Mouse (Mus musculus): ENCODE data around the gene Pold2. TPM values are rescaled to one million over a fixed set of nuclear protein-coding genes. Genes with fewer than 3 reads are reported as not detected.

The Pold2 gene
- polyA plus RNA-seq, 1 experiment from 2014 or later, result 155 TPM

DNA sequence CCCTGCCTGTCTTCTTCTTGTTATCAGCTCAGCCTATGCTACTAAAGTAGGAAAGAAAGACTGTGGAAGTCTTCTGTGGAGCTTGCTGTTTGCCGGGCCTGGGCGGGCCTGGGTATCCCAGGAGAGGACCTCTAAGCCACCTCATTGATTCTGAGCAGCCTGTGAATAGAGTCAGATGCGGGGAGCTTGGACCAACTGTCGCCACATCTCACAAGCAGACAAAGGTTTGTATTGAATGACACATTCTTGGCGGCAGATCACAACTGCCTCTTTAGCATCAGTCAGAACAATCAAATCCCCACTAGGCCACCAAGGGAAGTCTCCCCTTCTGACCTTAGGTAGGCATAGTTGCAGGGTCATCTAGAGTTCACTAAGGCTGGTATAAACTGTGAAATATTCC is 9.2 kb upstream of the Pold2 start:
- Histone ChIP-seq H3K4me1 (ENCODE audit: insufficient read depth, low read length) (peaks cover 14% of the 10 kb centered on the region), H3K4me3 (ENCODE audit: low read length) (no peak overlapping the region), H3K9me3 (ENCODE audit: low read length) (no peaks in the 10 kb centered on the region), H3K36me3 (ENCODE audit: insufficient read depth, low read length) (no peaks in the 10 kb centered on the region), H3K27me3 (ENCODE audit: insufficient read depth, low read length) (no peaks in the 10 kb centered on the region), H3K27ac (ENCODE audit: low read length) (no peak overlapping the region), H3K4me2 (replicated peaks; ENCODE audit: low read depth, low read length) (no peak overlapping the region), H3K9ac (replicated peaks; ENCODE audit: low read length) (no peak overlapping the region)
- ATAC-seq (ENCODE audit: low FRiP score, low TSS enrichment), result no peak
- WGBS, result 77% methylated on average over 5 of the region's 5 CpGs

DNA sequence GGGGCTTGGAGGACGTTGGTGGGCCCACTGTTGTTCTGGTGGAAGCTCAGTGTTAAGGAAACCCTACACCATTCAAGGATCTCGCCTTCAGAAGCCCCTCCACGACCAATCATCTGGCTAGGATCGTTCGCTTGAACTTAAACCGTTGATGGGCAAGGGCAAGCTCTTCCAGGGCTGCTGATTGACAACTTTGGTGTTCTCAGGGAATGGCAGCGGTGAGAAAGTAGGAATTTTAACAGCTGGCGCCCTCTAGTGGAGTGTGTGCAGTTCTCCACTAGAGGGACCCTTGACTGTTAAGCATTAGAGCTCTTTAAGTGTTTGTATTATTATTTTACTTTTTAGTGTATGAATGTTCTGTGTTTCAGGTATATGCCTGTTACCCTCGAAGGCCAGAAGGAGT is 8.1 kb upstream of the Pold2 start:
- 16% methylated on average over 9 of the region's 9 CpGs for WGBS
- peak; percentile 40; the same call in 1 of the 2 replicates for ATAC-seq (ENCODE audit: low FRiP score, low TSS enrichment)
- no peak overlapping the region for H3K4me2 ChIP-seq (replicated peaks; ENCODE audit: low read depth, low read length)

DNA sequence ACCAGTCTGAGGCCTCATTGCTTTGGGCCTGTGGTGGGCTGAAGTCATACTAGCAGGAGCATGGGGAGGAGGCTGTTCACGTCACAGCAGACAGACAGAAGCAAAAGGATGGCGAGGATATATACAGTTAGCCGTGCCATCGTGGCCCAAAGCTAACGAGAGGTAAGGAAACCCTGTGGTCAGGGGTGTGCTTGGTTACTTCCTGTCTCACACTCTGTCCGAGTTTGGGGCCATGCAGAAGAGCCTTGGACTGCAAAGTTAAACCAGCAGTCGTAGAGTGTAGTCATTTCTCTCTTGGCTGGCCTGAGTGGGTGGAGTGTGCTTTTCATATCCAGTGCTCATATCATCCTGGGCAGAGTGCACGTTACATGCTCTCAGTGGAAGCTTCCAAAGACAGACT is 4.4 kb upstream of the Pold2 start:
- H3K9me3 ChIP-seq (ENCODE audit: low read length), result 0 out of 2 replicates have a peak, but pooled peaks cover 3% of the 10 kb centered on the region
- ATAC-seq (ENCODE audit: low FRiP score, low TSS enrichment), result no peak
- H3K27me3 ChIP-seq (ENCODE audit: insufficient read depth, low read length), result no peaks in the 10 kb centered on the region
- H3K36me3 ChIP-seq (ENCODE audit: insufficient read depth, low read length), result no peaks in the 10 kb centered on the region
- H3K4me2 ChIP-seq (replicated peaks; ENCODE audit: low read depth, low read length), result no peak overlapping the region
- no peak overlapping the region for H3K4me3 ChIP-seq (ENCODE audit: low read length)
- no peak overlapping the region for H3K9ac ChIP-seq (replicated peaks; ENCODE audit: low read length)
- WGBS, result 68% methylated on average over 8 of the region's 8 CpGs
- no peak overlapping the region for H3K27ac ChIP-seq (ENCODE audit: low read length)
- peaks cover 8% of the 10 kb centered on the region; the same call in 1 of the 2 replicates for H3K4me1 ChIP-seq (ENCODE audit: insufficient read depth, low read length)

More for the DNA sequence above, 8.1 kb upstream of the Pold2 start:
- Histone ChIP-seq H3K9ac (replicated peaks; ENCODE audit: low read length) (no peak overlapping the region), H3K4me3 (ENCODE audit: low read length) (no peak overlapping the region), H3K36me3 (ENCODE audit: insufficient read depth, low read length) (no peaks in the 10 kb centered on the region), H3K9me3 (ENCODE audit: low read length) (no peaks in the 10 kb centered on the region), H3K4me1 (ENCODE audit: insufficient read depth, low read length) (peaks cover 3% of the 10 kb centered on the region; the same call in 1 of the 2 replicates), H3K27me3 (ENCODE audit: insufficient read depth, low read length) (no peaks in the 10 kb centered on the region), H3K27ac (ENCODE audit: low read length) (no peak overlapping the region)

DNA sequence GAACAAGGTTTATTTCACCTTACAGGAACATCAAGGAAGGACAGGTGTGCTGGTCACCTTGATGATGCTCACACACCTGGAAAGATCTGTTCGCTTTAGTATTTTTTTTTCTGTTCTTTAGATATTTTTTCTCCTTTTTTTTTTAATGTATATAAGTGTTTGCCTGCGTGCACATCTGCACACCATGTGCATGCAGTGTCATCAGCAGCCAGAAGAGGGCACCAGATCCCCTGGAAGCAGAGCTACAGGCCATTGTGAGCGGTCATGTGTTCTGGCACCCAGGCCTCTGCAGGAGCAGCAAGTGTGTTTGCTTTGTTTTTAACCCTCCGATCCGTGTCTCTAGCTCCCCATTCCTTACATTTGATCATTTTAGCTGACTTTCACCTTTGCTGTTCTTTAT is 1.8 kb upstream of the Pold2 start:
- H3K9ac ChIP-seq (replicated peaks; ENCODE audit: low read length), result no peak overlapping the region
- H3K27ac ChIP-seq (ENCODE audit: low read length), result no peak overlapping the region
- H3K36me3 ChIP-seq (ENCODE audit: insufficient read depth, low read length), result peaks cover 7% of the 10 kb centered on the region; the same call in 1 of the 2 replicates
- no peaks in the 10 kb centered on the region for H3K27me3 ChIP-seq (ENCODE audit: insufficient read depth, low read length)
- H3K9me3 ChIP-seq (ENCODE audit: low read length), result 0 out of 2 replicates have a peak, but pooled peaks cover 3% of the 10 kb centered on the region
- ATAC-seq (ENCODE audit: low FRiP score, low TSS enrichment), result no peak
- 71% methylated on average over 5 of the region's 5 CpGs for WGBS
- H3K4me3 ChIP-seq (ENCODE audit: low read length), result no peak overlapping the region
- H3K4me2 ChIP-seq (replicated peaks; ENCODE audit: low read depth, low read length), result no peak overlapping the region
- H3K4me1 ChIP-seq (ENCODE audit: insufficient read depth, low read length), result peaks cover 21% of the 10 kb centered on the region

DNA sequence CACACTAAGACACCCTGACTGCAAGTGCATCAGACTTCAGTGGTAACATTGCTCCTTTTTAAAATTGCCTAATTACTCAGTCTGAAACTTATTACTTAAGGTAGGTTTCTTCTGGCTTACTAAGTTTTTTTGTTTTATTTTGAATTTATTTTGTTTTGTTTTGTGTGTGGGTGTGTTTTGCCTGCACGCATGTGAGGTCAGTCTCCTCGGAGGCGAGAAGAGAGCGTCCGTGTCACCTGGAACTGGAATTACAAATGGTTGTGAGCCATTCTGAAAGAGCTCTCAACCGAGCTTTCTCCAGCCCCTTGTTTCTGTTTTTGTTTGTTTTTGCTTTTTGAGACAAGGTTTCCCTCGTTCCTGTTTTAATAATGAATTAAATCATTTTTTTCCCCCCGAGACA is 569 bp upstream of the Pold2 start:
- 27% methylated on average over 8 of the region's 8 CpGs for WGBS
- Histone ChIP-seq H3K27ac (ENCODE audit: low read length) (peak overlapping the region; percentile 90), H3K9me3 (ENCODE audit: low read length) (0 out of 2 replicates have a peak, but pooled peaks cover 3% of the 10 kb centered on the region), H3K36me3 (ENCODE audit: insufficient read depth, low read length) (peaks cover 19% of the 10 kb centered on the region), H3K9ac (replicated peaks; ENCODE audit: low read length) (peak overlapping the region; percentile 71), H3K4me2 (replicated peaks; ENCODE audit: low read depth, low read length) (peak overlapping the region; percentile 65), H3K4me3 (ENCODE audit: low read length) (peak overlapping the region; percentile 69), H3K27me3 (ENCODE audit: insufficient read depth, low read length) (no peaks in the 10 kb centered on the region), H3K4me1 (ENCODE audit: insufficient read depth, low read length) (peaks cover 21% of the 10 kb centered on the region)
- ATAC-seq (ENCODE audit: low FRiP score, low TSS enrichment), result no peak

DNA sequence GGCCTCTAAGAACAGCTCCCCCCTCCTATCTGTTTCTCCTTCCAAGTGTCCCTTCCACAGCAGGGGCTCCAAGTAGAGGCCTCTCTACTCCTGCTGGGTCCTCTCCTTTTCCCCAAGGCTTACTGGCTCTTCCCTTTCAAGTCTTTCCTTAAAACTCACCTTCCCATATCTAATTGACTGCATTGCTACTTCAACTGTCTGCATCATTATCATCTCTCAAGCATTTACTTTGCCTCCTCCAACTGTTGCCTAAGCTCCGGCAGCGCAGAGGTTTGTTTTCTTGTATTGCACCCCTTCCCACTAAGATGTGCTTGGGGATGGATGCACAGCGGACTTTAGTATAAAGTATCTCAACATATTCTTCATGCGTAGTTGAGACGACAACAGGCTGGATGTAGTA is 671 bp downstream of the Pold2 start:
- no peak for ATAC-seq (ENCODE audit: low FRiP score, low TSS enrichment)
- Histone ChIP-seq H3K9ac (replicated peaks; ENCODE audit: low read length) (peak overlapping the region; percentile 73), H3K9me3 (ENCODE audit: low read length) (0 out of 2 replicates have a peak, but pooled peaks cover 3% of the 10 kb centered on the region), H3K4me3 (ENCODE audit: low read length) (peak overlapping the region; percentile 69), H3K4me2 (replicated peaks; ENCODE audit: low read depth, low read length) (peak overlapping the region; percentile 65), H3K27me3 (ENCODE audit: insufficient read depth, low read length) (no peaks in the 10 kb centered on the region), H3K36me3 (ENCODE audit: insufficient read depth, low read length) (peaks cover 31% of the 10 kb centered on the region), H3K27ac (ENCODE audit: low read length) (peak overlapping the region; percentile 31; the same call in 1 of the 2 replicates), H3K4me1 (ENCODE audit: insufficient read depth, low read length) (peaks cover 21% of the 10 kb centered on the region)
- 4% methylated on average over 5 of the region's 5 CpGs for WGBS

DNA sequence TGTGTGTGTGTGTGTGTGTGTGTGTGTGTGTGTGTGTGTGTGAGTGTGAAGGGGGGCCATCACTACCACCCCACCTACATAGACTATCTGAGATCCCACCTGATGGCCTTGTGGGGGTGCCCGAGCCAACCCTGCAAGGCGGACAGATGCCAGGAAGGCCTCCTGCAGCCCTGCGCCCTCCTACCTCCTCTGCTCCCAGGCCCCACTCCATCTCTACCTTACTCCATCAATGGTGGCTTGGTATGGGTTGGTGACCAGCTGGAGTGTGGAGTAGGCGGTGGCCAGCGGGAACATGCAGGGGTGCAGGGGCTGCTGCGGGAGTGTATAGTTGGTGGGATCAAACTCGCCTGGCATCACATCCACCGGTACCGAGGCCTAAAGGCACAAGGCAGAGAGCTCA is 4.9 kb downstream of the Pold2 start:
- Histone ChIP-seq H3K27me3 (ENCODE audit: insufficient read depth, low read length) (no peaks in the 10 kb centered on the region), H3K27ac (ENCODE audit: low read length) (no peak overlapping the region), H3K4me1 (ENCODE audit: insufficient read depth, low read length) (peaks cover 13% of the 10 kb centered on the region), H3K9me3 (ENCODE audit: low read length) (no peaks in the 10 kb centered on the region), H3K4me2 (replicated peaks; ENCODE audit: low read depth, low read length) (no peak overlapping the region), H3K9ac (replicated peaks; ENCODE audit: low read length) (no peak overlapping the region), H3K4me3 (ENCODE audit: low read length) (no peak overlapping the region), H3K36me3 (ENCODE audit: insufficient read depth, low read length) (peaks cover 57% of the 10 kb centered on the region)
- 93% methylated on average over 9 of the region's 9 CpGs for WGBS
- ATAC-seq (ENCODE audit: low FRiP score, low TSS enrichment), result no peak

DNA sequence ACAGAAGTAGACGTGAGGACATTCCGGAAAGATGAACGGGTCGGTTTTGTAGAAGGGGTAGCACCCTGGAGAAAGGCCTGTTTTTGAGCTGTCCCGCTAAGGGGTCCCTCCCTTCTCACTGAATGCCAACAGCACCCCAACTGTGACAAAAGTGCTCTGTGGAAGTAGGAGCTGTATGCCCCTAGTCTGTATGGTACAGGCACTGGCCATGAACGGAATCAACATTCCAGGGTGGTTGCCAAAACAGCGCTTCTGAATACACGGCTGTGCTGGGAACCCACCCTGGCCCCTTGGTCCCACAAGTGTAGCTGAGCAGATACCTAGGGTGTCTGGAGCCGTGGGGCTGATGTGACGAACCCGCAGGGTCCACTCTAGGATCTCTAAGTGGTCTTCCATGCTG is 5.4 kb downstream of the Pold2 start:
- H3K9ac ChIP-seq (replicated peaks; ENCODE audit: low read length), result no peak overlapping the region
- no peaks in the 10 kb centered on the region for H3K9me3 ChIP-seq (ENCODE audit: low read length)
- H3K36me3 ChIP-seq (ENCODE audit: insufficient read depth, low read length), result peaks cover 57% of the 10 kb centered on the region
- no peak overlapping the region for H3K4me2 ChIP-seq (replicated peaks; ENCODE audit: low read depth, low read length)
- H3K27me3 ChIP-seq (ENCODE audit: insufficient read depth, low read length), result no peaks in the 10 kb centered on the region
- H3K4me1 ChIP-seq (ENCODE audit: insufficient read depth, low read length), result peaks cover 13% of the 10 kb centered on the region
- no peak for ATAC-seq (ENCODE audit: low FRiP score, low TSS enrichment)
- no peak overlapping the region for H3K4me3 ChIP-seq (ENCODE audit: low read length)
- WGBS, result 93% methylated on average over 11 of the region's 11 CpGs
- no peak overlapping the region for H3K27ac ChIP-seq (ENCODE audit: low read length)

DNA sequence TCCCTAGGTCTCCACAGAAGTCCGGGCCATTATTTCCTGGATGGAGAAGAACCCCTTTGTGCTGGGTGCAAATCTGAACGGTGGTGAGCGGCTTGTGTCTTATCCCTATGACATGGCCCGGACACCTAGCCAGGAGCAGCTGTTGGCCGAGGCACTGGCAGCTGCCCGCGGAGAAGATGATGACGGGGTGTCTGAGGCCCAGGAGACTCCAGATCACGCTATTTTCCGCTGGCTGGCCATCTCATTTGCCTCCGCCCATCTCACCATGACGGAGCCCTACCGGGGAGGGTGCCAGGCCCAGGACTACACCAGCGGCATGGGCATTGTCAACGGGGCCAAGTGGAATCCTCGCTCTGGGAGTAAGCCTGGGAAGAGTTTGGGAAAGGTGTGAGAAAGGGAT is 8.0 kb downstream of the Pold2 start:
- WGBS, result 87% methylated on average over 16 of the region's 16 CpGs
- no peak overlapping the region for H3K27ac ChIP-seq (ENCODE audit: low read length)
- H3K9ac ChIP-seq (replicated peaks; ENCODE audit: low read length), result no peak overlapping the region
- H3K4me3 ChIP-seq (ENCODE audit: low read length), result no peak overlapping the region
- no peak overlapping the region for H3K4me2 ChIP-seq (replicated peaks; ENCODE audit: low read depth, low read length)
- no peaks in the 10 kb centered on the region for H3K27me3 ChIP-seq (ENCODE audit: insufficient read depth, low read length)
- ATAC-seq (ENCODE audit: low FRiP score, low TSS enrichment), result no peak
- H3K9me3 ChIP-seq (ENCODE audit: low read length), result no peaks in the 10 kb centered on the region
- peaks cover 51% of the 10 kb centered on the region for H3K36me3 ChIP-seq (ENCODE audit: insufficient read depth, low read length)
- peaks cover 8% of the 10 kb centered on the region for H3K4me1 ChIP-seq (ENCODE audit: insufficient read depth, low read length)

DNA sequence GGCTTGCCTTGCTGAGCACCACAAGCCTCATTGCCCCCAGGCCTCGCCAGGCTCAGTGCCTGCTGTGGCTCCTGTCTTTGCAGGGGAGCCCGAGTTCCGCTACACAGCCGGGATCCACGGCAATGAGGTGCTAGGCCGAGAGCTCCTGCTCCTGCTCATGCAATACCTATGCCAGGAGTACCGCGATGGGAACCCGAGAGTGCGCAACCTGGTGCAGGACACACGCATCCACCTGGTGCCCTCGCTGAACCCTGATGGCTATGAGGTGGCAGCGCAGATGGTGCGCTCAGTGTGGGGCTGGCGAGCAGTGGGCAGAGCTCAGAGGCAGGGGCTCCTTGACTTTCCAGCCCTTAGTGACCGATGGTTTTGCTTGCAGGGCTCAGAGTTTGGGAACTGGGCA is 8.8 kb downstream of the Pold2 start:
- Histone ChIP-seq H3K27me3 (ENCODE audit: insufficient read depth, low read length) (no peaks in the 10 kb centered on the region), H3K9ac (replicated peaks; ENCODE audit: low read length) (no peak overlapping the region), H3K36me3 (ENCODE audit: insufficient read depth, low read length) (peaks cover 44% of the 10 kb centered on the region), H3K4me3 (ENCODE audit: low read length) (no peak overlapping the region), H3K9me3 (ENCODE audit: low read length) (no peaks in the 10 kb centered on the region), H3K27ac (ENCODE audit: low read length) (no peak overlapping the region), H3K4me2 (replicated peaks; ENCODE audit: low read depth, low read length) (no peak overlapping the region), H3K4me1 (ENCODE audit: insufficient read depth, low read length) (peaks cover 8% of the 10 kb centered on the region)
- ATAC-seq (ENCODE audit: low FRiP score, low TSS enrichment), result no peak
- 96% methylated on average over 16 of the region's 16 CpGs for WGBS

Measured in kidney, embryonic 16.5 days (tissue).